Mouse (Mus musculus) liver, postnatal 0 days (tissue): ENCODE results near the gene Plch2. TPM values are rescaled to one million over a fixed set of nuclear protein-coding genes. Genes with fewer than 3 reads are reported as not detected.

Experiments
- ATAC-seq: fragments of 200-750 bp; cut with Nextera tagmentation; 2 replicates; pipeline ENCODE4 v1.8.0; 2017; ENCODE audit warnings: mild to moderate bottlenecking, moderate library complexity
- DNase-seq: peaks from one replicate; pipeline ENCODE4 v3.0.0-alpha.2; 2016
- H3K27ac ChIP-seq: fragments of 300-500 bp; sonication (generic); 2 replicates; pipeline ENCODE4 v1.5.1; 2014; ENCODE audit warnings: antibody characterized with exemption, moderate library complexity, mild to moderate bottlenecking, low read depth
- H3K27me3 ChIP-seq: fragments of 300-500 bp; sonication (generic); 2 replicates; pipeline ENCODE4 v1.6.1; 2014; ENCODE audit warnings: low read length, control low read depth, mixed read lengths; ENCODE audit not compliant: insufficient read depth
- H3K36me3 ChIP-seq: fragments of 300-500 bp; sonication (generic); replicated peaks from 2 replicates; pipeline ENCODE4 v1.6.1; 2014; ENCODE audit warnings: mild to moderate bottlenecking, control low read depth, low read length, moderate library complexity, mixed read lengths; ENCODE audit not compliant: insufficient read depth
- H3K4me1 ChIP-seq: fragments of 300-500 bp; sonication (generic); 2 replicates; pipeline ENCODE4 v1.6.1; 2014; ENCODE audit warnings: antibody characterized with exemption, mild to moderate bottlenecking, control low read depth; ENCODE audit not compliant: insufficient read depth
- H3K4me2 ChIP-seq: fragments of 300-500 bp; sonication (generic); 2 replicates; pipeline ENCODE4 v1.6.1; 2014; ENCODE audit warnings: low read depth, mild to moderate bottlenecking, low read length, moderate library complexity, mixed read lengths
- H3K4me3 ChIP-seq: fragments of 300-500 bp; sonication (generic); 2 replicates; pipeline ENCODE4 v1.5.1; 2014; ENCODE audit warnings: low read depth, low read length
- H3K9ac ChIP-seq: fragments of 300-500 bp; sonication (generic); replicated peaks from 2 replicates; pipeline ENCODE4 v1.6.1; 2014; ENCODE audit warnings: mild to moderate bottlenecking, moderate library complexity
- H3K9me3 ChIP-seq: fragments of 300-500 bp; sonication (generic); 2 replicates; pipeline ENCODE4 v1.6.1; 2016; ENCODE audit warnings: mild to moderate bottlenecking, control low read depth, low read length, mixed read lengths
- CTCF ChIP-seq: sonication (generic); IDR thresholded peaks from 2 replicates; pipeline ENCODE4 v1.5.1; 2016; ENCODE audit warnings: antibody characterized with exemption, low read depth
- EP300 ChIP-seq: IDR thresholded peaks from 2 replicates; pipeline ENCODE4 v1.6.1; 2016; ENCODE audit warnings: antibody characterized with exemption, low read depth, mild to moderate bottlenecking
- WGBS: fragments of 180-500 bp; shearing (Covaris S2); extraction: QIAGEN DNeasy Blood & Tissue Kit; methylation state at CpG from one replicate; pipeline ENCODE4 v1.1.7; 2014; ENCODE audit not compliant: insufficient replicate concordance; 5-methylcytosine and 5-hydroxymethylcytosine counted together
- polyA plus RNA-seq: library from polyadenylated mRNA; unstranded; fragments of >200 nt; fragmentation: Nextera tagmentation; extraction: Ambion mirVana; gene quantifications from 2 replicates; pipeline ENCODE4 v1.2.1, GENCODE M21; 2015

Plch2 gene
- polyA plus RNA-seq, 1 experiment from 2014 or later = not detected

DNA sequence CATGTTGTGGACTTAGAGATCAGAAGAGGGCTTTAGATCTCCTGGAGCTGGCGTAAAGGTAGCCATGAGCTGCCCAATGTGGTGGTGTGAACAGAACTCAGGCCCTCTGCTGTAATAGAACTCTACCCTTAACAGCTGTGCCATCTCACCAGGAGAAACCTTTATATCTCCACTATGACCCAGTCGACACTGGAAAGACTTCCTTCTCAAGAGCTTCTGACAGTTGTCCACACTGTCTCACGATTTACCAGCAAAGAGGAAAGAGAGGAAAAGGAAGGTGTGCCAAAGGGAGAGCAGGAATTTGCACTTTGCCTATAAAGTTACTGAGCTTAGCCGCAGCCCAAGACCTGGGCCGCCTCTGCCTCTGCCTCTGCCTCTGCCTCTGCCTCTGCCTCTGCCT lies 114.8 kb downstream of the Plch2 start:
- DNase-seq = no peak
- no peak overlapping the region for H3K27ac ChIP-seq

DNA sequence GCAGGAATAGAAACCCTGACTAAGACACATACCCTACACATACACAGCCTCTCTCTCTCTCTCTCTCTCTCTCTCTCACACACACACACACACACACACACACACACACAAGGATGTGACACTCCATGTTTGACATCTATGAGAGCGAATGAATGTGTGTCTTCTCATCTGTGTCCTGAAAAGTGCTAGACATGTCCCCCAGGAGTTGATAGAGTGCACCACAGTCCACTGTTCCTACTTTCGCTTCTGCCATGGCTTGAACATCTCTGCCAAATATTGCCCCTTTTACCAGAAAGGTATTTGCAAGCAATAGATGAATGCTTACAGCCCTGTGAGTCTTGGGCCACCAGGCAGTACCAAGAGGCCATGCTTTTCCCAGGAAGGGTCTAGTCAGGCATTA lies 116.4 kb downstream of the Plch2 start:
- DNase-seq (no peak), ATAC-seq (no peak)
- H3K36me3 ChIP-seq = no peaks in the 10 kb centered on the region
- WGBS = 88% methylated on average over 2 of the region's 2 CpGs
- TF ChIP-seq CTCF (no peak), EP300 (no peak)
- H3K4me3 ChIP-seq = no peak overlapping the region
- H3K4me1 ChIP-seq = peaks cover 9% of the 10 kb centered on the region; the same call in 1 of the 2 replicates
- H3K4me2 ChIP-seq = no peak overlapping the region
- no peak overlapping the region for H3K27ac ChIP-seq
- no peaks in the 10 kb centered on the region for H3K27me3 ChIP-seq
- H3K9ac ChIP-seq = no peak overlapping the region
- no peaks in the 10 kb centered on the region for H3K9me3 ChIP-seq

More for the DNA sequence above, 114.8 kb downstream of the Plch2 start:
- H3K4me3 ChIP-seq = no peak overlapping the region
- H3K4me2 ChIP-seq = no peak overlapping the region
- TF ChIP-seq EP300 = no peak
- peaks cover 12% of the 10 kb centered on the region; the same call in 1 of the 2 replicates for H3K4me1 ChIP-seq
- no peaks in the 10 kb centered on the region for H3K9me3 ChIP-seq
- H3K27me3 ChIP-seq = no peaks in the 10 kb centered on the region
- whole genome bisulfite sequencing = 83% methylated on average over 5 of the region's 5 CpGs
- no peak for ATAC-seq
- H3K36me3 ChIP-seq = no peaks in the 10 kb centered on the region
- no peak overlapping the region for H3K9ac ChIP-seq

- no peaks in the 10 kb centered on the region for H3K9me3 ChIP-seq
- H3K9ac ChIP-seq = no peak overlapping the region
- no peak for TF ChIP-seq EP300
- TF ChIP-seq CTCF = no peak
- no peak overlapping the region for H3K4me3 ChIP-seq
- H3K4me1 ChIP-seq = peaks cover 8% of the 10 kb centered on the region; the same call in 1 of the 2 replicates
- no peaks in the 10 kb centered on the region for H3K36me3 ChIP-seq
- no peak overlapping the region for H3K4me2 ChIP-seq
- 58% methylated on average over 1 of the region's 1 CpGs for WGBS
- 0 out of 2 replicates have a peak overlapping the region, but pooled peaks have one; percentile 22 for H3K27ac ChIP-seq
- ATAC-seq (no peak), DNase-seq (no peak)
- H3K27me3 ChIP-seq = no peaks in the 10 kb centered on the region
Measured at GRCm38 (mm10) chr4:154937746-154938145, 118.8 kb downstream of the Plch2 start.

DNA sequence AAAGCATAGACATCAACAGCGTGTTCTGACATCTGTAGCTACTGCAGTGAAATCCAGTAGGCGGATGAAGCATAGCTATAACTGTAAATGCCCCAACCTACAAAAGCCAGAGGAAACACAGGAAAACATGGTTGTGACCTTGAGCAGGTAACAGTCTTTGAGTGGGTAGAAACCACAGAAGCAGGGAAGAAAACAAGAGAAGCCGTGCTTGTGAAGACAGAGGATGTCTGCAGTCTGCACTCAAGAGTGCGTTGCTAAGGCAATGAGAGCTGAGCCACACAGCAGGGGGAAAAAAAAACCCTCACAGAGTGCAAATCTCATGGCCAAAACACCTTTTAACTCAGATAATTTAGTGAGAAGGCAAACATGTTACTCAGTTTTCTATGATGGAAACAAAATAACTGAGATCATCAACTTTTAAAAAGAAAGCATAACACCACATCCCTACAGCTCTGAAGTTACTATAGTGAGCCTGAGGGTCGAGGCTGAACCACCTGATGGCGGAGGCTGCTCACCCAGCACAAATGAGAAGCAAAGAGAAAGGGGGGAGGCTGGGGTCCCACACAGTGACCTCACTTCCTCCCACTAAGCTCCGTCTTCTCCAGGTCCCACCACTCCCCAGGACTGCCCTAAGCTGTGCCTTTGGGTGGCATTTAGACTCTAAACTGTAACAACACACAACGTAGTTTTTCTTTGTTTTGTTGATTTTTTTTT lies 119.9 kb downstream of the Plch2 start:
- no peak overlapping the region for H3K4me2 ChIP-seq
- 63% methylated on average over 8 of the region's 8 CpGs for WGBS
- peaks cover 8% of the 10 kb centered on the region; the same call in 1 of the 2 replicates for H3K4me1 ChIP-seq
- H3K27ac ChIP-seq = no peak overlapping the region
- H3K36me3 ChIP-seq = no peaks in the 10 kb centered on the region
- TF ChIP-seq EP300 = no peak
- no peak for TF ChIP-seq CTCF
- DNase-seq = no peak
- no peaks in the 10 kb centered on the region for H3K9me3 ChIP-seq
- H3K4me3 ChIP-seq = no peak overlapping the region
- H3K9ac ChIP-seq = no peak overlapping the region
- ATAC-seq = no peak
- H3K27me3 ChIP-seq = no peaks in the 10 kb centered on the region

GRCm38 (mm10) chr4:154935788-154936187 lies 120.8 kb downstream of the Plch2 start:
- TF ChIP-seq CTCF (peak; percentile 50), EP300 (no peak)
- no peaks in the 10 kb centered on the region for H3K36me3 ChIP-seq
- no peak overlapping the region for H3K9ac ChIP-seq
- DNase-seq = no peak
- no peaks in the 10 kb centered on the region for H3K9me3 ChIP-seq
- peak overlapping the region; percentile 51 for H3K27ac ChIP-seq
- peaks cover 8% of the 10 kb centered on the region; the same call in 1 of the 2 replicates for H3K4me1 ChIP-seq
- no peak for ATAC-seq
- 91% methylated on average over 7 of the region's 7 CpGs for WGBS
- no peak overlapping the region for H3K4me2 ChIP-seq
- no peak overlapping the region for H3K4me3 ChIP-seq
- H3K27me3 ChIP-seq = no peaks in the 10 kb centered on the region

DNA sequence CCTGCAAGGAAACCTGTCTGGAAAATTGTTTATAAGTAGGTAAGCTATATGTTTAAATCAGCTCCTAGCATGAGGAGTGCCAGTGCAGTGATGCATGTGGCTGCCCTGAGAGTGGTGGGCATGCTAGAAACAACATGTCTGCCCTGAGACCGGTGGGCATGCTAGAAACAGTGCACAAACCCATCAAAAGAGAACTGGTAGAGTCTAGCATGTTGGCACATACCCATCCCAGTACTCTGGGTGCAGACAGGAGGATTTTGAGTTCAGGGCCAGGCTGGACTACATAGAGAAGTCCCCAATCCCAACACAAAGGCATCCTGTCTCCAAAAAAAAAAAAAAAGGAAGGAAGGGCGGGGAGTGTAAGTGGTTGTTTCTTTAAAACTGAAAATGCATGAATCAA lies 121.8 kb downstream of the Plch2 start:
- ATAC-seq (no peak), DNase-seq (no peak)
- WGBS = 80% methylated on average over 2 of the region's 2 CpGs
- no peak overlapping the region for H3K27ac ChIP-seq
- H3K36me3 ChIP-seq = no peaks in the 10 kb centered on the region
- no peak overlapping the region for H3K4me2 ChIP-seq
- peaks cover 14% of the 10 kb centered on the region for H3K4me1 ChIP-seq
- no peak overlapping the region for H3K4me3 ChIP-seq
- H3K27me3 ChIP-seq = no peaks in the 10 kb centered on the region
- TF ChIP-seq EP300 (no peak), CTCF (no peak)
- H3K9ac ChIP-seq = no peak overlapping the region
- no peaks in the 10 kb centered on the region for H3K9me3 ChIP-seq
